Mouse (Mus musculus) lung, postnatal 36 days (tissue): ENCODE data around the gene Nacad.

ENCODE experiments used
- DNase-seq: peaks from one replicate; pipeline ENCODE4 v3.0.0; 2022; ENCODE audit warnings: mixed read lengths

The Nacad gene

DNA sequence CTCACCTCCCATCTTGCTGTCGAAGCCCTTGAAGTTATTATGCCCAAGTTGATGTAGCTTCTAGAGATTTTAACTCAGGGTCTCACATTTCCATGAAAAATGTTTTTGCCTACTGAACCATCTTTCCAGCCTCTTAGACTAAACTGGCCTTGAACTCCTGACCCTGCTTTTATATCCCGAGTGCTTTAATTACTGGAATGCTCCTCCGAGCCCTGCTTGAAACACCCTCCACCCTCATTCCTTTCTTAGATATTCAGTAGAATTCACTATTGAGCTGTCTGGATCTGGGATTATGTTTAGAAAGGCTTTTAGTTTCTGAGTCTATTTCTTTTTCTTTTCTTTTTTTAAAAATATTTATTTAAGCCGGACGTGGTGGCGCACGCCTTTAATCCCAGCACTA, 26.5 kb downstream of the Nacad start:
- no peak for DNase-seq

DNA sequence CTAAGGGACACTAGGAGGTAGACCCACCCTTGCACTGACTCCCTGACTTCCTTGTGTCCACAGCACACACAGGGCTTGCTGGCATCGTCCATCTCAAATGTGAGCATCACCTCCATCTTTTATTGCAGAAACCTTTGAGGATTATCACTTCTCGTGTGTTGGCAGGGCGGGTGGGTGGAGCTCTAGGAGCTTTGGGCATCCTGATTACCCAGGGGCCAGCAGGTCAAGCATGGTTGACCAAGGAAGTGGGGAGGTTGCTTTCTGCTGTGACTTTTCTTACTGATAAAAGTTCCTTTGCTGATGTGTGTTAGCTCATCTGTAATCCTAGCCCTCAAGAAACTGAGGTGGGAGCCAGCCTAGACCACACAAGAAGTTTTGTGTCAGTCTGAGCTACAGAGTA, 29.7 kb downstream of the Nacad start:
- no peak for DNase-seq

DNA sequence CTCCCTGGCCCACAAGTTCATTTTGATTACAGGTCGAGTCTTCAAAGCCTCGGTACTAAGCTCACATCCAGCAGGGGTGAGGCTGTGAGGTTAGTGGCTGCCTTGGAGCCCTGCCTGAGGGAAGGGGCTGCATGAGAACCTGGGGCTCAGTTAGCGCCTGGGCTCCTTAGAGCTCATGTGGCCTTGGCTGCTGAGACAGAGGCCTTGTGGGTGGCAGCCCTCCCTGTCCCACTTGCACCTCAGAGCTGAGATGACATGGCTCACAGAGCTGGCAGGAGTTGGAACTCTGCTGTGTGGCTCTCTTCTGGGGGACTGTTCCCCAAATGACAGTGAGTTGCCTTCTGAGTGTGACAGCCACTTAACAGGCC, 36.5 kb downstream of the Nacad start:
- DNase-seq = no peak

DNA sequence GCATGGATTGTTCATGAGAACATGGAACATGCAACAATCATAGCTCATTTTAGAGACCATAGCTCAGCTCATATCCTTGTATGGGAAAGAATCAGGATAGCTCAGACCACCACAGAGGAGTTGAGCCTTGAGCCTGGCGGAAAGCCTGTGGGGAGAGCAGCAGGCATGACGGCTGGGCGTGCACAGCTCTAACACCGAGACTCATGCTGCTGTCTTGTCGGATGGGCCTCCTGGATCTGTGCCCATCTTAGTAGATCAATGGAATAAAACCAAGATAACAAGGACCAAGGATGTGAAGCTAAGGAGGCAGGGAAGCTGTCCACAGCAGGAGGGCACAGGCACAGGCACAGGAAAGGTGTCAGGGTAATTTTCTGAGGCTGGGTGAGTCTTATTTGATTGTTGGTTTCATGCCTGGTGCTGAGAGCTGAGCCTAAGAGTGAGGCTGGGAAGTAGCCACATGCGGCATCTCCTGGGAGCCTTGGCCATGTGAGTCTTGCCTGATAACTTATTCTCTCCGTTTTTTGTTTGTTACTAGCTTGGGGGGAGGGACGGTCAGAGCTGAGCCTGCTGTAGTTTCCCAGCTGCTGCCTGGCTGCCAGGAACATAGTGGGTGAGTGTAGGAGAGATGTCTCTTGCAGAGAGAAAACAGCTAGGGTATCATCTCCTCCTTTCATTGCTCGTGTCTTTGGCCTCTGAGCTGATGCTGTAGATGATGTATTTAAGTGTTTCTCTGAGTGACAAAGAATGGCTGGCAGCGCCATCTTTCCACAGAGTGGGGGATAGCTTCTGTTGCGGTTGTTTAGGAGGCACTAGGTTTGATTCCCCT, 37.1 kb downstream of the Nacad start:
- no peak for DNase-seq

DNA sequence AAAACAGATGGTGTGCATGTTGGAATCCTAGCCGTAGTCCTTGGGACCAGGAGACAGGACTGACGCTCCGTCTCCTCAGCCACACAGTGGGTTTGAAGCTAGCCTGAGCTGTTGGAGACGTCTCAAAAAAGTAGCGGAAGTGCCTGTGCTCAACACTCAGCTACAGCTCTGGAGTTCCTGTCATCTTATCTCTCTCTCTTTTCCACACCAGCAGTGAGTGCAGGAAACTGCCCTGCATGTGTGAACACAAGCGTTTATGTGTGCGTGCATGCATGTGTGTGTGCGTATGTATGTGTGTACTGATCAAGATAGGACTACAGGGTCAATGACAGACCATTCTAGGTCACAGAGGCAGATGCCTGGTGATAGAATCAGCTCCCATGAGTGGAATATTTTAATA, 37.9 kb downstream of the Nacad start:
- no peak for DNase-seq

DNA sequence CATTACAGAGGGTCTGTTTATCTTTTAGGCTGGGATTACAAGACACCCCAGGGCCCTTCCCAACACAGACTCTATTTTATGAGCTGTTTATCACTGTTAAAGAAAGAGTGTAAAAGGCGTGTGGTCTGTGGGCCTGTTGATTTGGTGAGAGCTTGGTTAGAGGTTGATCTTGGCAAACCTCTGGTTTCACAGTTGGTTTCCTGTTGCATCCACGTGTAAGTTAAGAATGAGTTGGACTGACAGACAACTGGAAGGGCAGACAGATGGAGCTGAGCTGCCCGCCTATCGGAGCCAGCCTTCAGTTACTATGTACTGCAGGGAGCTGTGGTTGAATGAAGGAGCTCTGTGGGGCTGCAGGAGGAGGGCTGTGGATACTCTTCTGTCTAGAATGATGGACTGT, 39.4 kb downstream of the Nacad start:
- no peak for DNase-seq

DNA sequence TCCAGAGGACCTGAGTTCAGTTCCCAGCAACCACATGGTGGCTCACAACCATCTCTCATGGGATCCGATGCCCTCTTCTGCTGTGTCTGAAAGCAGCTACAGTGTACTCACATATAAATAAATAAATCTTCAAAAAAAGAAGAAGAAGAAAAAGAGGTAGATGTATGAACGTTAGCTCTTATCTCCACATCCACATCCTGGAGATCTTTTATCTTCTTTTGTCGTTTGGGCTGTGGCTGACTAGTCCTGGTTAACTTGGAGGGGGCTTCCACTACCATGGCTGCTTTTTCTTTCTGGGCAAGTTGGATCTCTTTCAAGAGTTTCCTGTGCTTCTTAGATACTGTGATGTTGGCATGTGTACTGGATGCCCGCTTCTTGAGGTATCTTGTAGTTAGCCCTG, 42.7 kb downstream of the Nacad start:
- no peak for DNase-seq

DNA sequence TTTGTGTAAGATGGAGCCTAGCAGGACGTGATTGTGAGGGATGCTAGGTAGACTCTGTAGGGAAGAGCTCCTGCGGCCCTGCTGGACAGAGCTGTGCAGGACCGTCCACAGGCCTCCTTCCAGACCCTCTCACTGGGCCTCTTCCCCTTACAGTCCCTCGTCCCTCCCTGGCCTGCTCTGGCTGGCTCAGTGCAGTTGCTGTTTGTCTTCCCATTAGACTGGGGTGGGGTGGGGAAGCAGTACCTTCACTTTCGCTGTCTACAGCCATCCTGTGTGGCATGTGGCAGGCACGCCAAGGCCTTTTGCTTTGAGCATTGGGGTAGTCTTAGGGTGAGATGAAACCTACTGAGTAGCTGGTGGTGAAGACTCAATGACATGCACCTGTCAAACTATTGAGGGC, 43.5 kb downstream of the Nacad start:
- DNase-seq = peak; percentile 34

DNA sequence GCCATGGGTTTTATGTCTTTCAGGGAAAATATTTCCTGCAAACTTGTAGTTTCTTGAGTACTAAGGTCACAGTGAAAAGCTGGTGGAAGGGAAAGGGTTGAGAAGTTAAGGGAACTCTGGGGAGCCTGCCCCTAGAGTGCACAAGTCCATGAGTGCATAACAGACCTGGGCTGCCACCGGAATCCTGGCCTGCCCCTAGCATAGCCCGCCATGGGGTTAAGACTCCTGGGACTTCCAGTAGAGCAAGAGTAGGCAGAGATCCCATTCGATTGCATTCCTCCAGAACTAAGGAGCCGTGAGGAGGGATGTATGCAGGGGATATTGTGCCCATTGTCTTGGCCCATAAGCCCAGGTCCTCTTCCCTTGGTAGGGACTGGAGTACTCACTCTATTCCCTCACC, 44.4 kb downstream of the Nacad start:
- no peak for DNase-seq

DNA sequence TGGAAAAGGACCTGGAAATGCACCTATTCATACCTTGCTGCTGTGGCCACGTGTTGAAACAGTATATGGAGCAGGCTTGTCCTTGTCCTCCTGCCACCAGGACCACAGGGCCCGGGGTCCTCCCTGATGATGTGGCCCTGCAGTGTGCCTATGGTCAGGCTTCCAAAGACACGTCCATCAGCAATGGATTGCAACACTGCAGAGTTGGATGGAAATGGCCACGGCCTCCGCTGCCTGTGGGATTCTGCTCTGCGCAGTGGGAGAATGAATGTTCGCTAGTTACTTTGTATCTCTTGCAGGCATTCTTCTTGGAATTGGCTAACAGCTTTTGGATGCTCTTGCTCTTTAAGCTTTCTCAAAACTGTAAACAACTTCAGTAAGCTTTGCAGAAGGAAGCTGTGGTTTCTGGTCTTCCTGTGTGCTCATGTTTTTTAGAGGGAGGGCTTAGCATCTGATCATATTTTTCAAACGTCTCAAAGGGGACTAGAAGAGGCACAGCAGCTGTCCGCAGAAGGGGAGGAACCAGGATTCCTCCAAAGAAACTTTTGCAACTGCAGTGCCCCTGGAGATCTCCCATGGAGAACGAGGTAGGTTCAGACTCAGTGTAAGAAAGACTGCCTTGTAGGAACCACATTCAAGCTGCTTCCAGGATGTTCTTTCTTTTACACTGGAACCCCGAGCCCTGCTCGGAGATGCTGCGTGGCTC, 45.0 kb downstream of the Nacad start:
- peak; percentile 47 for DNase-seq

DNA sequence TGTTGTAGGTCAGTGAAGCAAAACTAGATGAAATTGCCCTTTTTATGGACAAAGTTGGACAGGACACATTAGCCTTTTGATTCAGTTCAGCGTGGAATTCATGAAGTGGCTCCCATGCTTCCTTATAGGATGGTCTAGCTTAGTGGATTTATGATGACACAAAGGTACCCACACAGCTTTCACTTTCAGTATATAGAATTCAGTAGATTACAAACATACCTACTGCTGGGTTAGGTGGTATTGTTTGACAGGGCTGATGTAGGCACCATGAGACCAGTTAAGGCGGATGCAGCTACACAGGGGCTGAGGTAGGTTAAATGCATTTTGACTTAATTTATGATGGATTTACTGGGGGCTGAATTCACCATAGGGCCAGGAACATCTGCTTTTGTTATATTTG, 45.9 kb downstream of the Nacad start:
- DNase-seq = no peak

DNA sequence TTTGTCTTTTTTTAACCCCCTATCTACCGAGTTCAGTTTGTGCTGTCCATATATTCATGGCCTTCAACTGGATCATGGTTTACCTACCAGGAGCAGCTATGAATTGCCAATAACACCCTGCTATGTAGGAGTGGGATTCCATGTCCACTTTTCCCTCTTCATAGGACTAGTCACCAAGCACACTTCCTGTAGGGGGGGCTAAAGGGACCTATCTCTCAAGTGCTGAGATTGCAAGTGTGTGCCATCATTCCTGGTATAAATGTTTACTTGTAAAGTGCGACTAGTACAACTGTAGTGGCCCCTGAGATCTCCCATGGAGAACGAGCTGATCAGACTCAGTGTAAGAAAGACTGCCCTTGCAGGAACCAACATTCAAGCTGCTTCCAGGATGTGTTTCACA, 47.6 kb downstream of the Nacad start:
- peak; percentile 37 for DNase-seq

DNA sequence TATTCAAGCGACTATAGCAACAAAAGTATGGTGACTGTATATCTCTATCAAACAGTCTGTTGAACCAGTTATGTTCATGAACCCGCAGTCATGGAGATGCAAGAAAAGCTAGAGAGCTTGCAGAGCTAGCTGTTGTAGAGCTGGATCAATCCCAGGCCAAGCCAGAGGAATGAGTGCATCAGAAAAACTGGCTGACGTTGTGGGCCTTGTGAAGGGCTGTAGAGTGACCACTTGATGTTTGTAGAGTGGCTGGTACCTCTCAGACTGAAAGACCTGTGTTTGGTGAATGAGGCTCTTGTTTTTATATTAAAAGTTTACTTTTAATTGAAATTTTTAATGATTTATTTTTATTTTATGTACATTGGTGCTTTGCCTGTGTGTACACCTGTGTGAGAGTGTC, 55.7 kb downstream of the Nacad start:
- DNase-seq = peak; percentile 53

DNA sequence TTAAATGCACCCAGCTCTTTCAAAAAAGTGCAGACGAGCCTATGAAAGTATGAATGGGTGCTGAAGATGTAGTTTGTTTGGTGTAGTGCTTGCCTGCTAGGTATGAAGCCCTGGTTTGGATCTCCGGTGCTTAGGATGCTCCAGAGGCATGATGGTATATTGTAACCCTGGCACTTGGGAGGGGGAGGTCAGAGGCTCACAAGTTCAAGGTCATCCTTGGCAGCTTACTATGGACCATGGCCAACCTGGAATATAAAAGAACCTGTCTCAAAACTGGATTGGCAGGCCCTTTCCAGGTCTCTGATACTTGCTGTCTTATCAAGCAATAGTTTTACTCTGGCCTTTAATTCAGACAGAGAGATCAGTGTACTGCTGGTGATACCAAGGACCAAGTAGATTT, 56.1 kb downstream of the Nacad start:
- no peak for DNase-seq
